Mouse (Mus musculus): Measurements from ENCODE around the gene Adra2b.

GRCm38 (mm10) chr2:127416706-127417105 lies 53.7 kb downstream of the Adra2b start:
- no peak for TF ChIP-seq HCFC1 (IDR thresholded peaks at IDR 0.05; ENCODE audit: borderline replicate concordance, insufficient read depth, low read length)
- TF ChIP-seq ZC3H11A (IDR thresholded peaks at IDR 0.05; ENCODE audit: borderline replicate concordance, low read depth, low read length), result no peak
- no peak for TF ChIP-seq MAFK (IDR thresholded peaks at IDR 0.05; ENCODE audit: insufficient read depth, low read depth, low read length)
